Mouse (Mus musculus): ENCODE measurements around the gene Dmgdh.

GRCm38 (mm10) chr13:93676864-93677263 is 2.6 kb downstream of the Dmgdh start:
- TF ChIP-seq CTCF (IDR thresholded peaks at IDR 0.05; ENCODE audit: extremely low read depth, insufficient read depth, insufficient read length, insufficient replicate concordance) (no peak), POLR2A (IDR thresholded peaks at IDR 0.05; ENCODE audit: low read depth, low read length) (no peak)
